Mouse (Mus musculus) E14TG2a.4 (cell line): ENCODE results near the gene Fbxl22.

ENCODE experiments used
- CTCF ChIP-seq: conservative IDR thresholded peaks from 2 replicates; pipeline ENCODE4 v1.5.1; 2014; ENCODE audit warnings: low read length
- POU5F1 ChIP-seq: IDR thresholded peaks from 2 replicates; pipeline ENCODE4 v1.6.1; 2014; ENCODE audit warnings: low read length, borderline replicate concordance

DNA sequence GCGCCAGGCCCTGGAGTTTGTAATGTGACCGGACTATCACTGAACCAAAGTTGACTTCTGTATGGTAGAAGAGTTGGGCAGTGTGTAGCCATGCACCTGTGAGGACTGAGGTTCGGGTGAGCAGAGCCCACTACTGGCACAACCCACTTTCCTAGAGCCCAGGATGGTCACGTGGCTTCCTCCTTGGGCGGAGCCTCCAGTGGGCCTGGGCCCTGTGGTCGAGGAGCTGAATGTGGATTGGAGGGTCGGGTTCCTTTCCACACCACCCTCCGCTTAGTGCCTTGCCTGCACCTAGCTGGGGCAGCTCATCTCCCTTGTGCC is 2.1 kb downstream of the Fbxl22 start:
- TF ChIP-seq CTCF (no peak), POU5F1 (no peak)
